Mouse (Mus musculus) mesoderm, embryonic 11.5 days (tissue): ENCODE measurements at regions not wholly inside any gene's neighbourhood (a gene's known extent, or its start where the extent isn't known, plus 50 kb on each side); places are given as distances from the start of the nearest gene placed in this dataset.

Experiments used
- DNase-seq: peaks from one replicate; pipeline ENCODE4 v3.0.0-alpha.2; 2012; ENCODE audit warnings: low read depth, low spot score

DNA sequence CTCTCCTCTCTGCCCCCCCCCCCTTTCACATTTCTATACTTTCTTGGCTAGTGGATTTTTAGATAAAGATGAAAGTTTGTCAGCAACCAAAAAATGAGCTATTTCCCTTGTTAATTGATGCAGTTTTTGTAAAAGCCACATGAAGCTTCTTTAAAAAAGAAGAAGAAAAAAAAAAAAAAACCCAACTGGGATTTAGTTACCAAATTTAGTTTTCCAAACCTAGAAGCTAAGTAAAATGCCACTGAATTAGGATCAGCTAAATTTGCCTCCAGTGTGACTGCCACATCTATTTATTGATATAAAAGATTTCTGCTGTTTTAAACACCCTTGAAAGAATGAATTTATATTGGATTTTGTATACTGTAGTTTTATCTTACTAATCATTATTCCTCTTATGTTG lies 1381.5 kb downstream of the Defb40 start:
- no peak for DNase-seq

DNA sequence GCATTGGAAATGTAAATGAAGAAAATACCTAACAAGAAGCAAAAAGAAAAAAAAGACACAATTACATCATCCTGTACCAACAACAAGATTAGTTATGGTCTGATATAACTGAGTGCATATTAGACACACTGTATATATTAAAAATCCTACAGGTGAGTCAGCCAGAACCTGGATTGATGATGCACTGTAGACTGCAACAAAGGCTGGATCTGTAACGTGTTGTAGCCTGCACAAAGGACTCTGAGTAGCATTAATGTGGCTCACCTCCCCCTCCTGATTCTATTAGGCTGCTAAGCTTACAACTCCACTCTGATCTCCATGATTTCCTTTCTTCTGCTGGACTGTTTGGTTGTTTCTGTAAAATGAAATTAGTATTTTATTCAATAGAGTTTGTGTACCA lies 1383.4 kb downstream of the Defb40 start:
- no peak for DNase-seq

DNA sequence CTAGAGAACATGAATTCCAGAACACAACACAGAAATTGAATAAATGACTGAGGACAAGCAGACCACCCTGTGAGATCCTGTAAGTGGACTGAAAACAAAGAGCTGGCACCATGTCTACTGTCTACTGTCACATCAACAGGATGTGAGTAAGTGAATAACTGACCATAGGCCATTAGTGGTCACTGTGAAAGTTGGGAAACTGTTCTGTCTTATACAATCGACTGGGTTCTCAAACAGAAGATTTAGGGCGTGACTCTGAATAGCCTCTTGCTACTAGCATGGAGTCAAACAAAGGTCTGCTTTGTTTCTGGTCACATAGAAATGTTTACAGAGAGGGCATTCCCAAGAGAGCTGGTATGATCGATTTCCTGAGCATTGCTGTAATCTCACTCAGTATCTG lies 1387.9 kb downstream of the Defb40 start:
- peak; percentile 10 for DNase-seq

DNA sequence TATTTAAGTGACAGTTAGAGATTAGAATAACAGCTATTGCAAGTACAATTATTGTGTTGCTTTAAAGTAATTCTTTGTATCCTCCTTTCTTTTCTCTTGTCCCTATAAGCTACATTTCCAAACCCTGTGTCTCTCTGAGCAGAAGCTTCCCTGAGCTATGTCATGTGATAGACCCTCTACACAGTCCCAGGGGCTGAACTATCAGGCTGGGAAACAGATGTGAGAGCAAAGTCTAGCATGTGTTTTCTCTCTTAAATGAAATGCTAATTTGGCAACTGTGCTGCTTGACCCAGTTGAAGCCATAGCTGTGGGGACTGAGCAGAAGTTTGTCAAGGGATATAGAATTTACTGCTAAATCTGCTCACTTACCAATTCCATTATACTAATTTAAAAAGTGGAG lies 1389.9 kb downstream of the Defb40 start:
- DNase-seq: no peak

DNA sequence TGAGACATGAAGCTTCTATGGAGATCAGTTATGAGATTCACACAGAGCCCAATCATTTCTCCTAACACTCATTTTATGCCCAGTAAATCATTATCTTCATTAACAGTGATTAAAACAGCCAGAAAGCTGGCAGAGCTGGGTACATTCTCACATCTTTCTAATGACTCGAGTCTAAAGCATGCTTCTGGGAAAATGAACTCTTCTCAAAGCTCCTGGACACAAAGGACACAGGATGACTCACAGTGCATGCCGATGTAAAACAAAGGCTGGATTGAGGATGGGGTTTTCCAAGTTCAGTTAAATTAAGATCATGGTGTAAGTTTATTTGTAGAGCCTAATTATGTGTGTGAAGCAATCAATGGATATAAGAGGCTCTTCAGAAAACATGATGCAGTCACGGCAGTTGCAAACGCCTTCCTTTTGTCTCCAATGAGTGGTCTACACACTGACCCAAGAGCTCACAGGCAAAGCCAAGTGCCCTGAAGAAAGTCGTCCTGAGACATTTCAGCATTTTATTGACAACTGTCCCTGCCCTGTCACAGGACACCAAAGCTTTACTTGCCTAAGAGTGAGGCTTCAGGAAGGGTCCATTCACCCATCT lies 1390.7 kb downstream of the Defb40 start:
- DNase-seq: no peak
